Mouse (Mus musculus) layer of hippocampus, adult 2 months (tissue): ENCODE results near the gene Map3k4. TPM values are rescaled to one million over a fixed set of nuclear protein-coding genes. Genes with fewer than 3 reads are reported as not detected.
A peak's percentile ranks its signal among the peaks of the same experiment; 100 is the strongest.

Experiments used
- DNase-seq, 2 experiments: peaks; one replicate each; pipeline ENCODE4 v3.0.0; 2022; ENCODE audit warnings: low spot score in 2 of 2
- H3K27ac ChIP-seq: fragments of 200-600 bp; 2 replicates; pipeline ENCODE4 v1.8.1; 2022
- H3K4me3 ChIP-seq: fragments of 200-600 bp; 2 replicates; pipeline ENCODE4 v1.8.1; 2022; ENCODE audit warnings: mild to moderate bottlenecking
- CTCF ChIP-seq: fragments of 200-600 bp; conservative IDR thresholded peaks from 2 replicates; pipeline ENCODE4 v1.8.1; 2022; ENCODE audit warnings: antibody characterized with exemption, mild to moderate bottlenecking, moderate library complexity
- total RNA-seq, 2 experiments: library from RNA; stranded (reverse); gene quantifications; 2 replicates each; pipeline ENCODE4 v1.2.3; 2021

Map3k4 gene
- total RNA-seq, 2 experiments from 2014 or later, result 72.4 to 73.8 TPM

- Histone ChIP-seq H3K4me3 (no peak overlapping the region), H3K27ac (peak overlapping the region; percentile 11; the same call in 1 of the 2 replicates)
- DNase-seq, result no peak
- no peak for TF ChIP-seq CTCF
Observed at GRCm38 (mm10) chr17:12223682-12224081, 94.9 kb downstream of the Map3k4 start.

- peak in 1 of 2 experiments; percentile 41 for DNase-seq
Observed at GRCm38 (mm10) chr17:12221926-12222325, 96.7 kb downstream of the Map3k4 start.

GRCm38 (mm10) chr17:12216224-12216623 is 102.4 kb downstream of the Map3k4 start:
- no peak for DNase-seq

More at GRCm38 (mm10) chr17:12221926-12222325, 96.7 kb downstream of the Map3k4 start:
- Histone ChIP-seq H3K4me3 (no peak overlapping the region), H3K27ac (peak overlapping the region; percentile 53; the same call in 1 of the 2 replicates)
- TF ChIP-seq CTCF, result peak; percentile 10; the same call in 1 of the 2 replicates

GRCm38 (mm10) chr17:12213430-12213829 is 105.2 kb downstream of the Map3k4 start:
- TF ChIP-seq CTCF, result no peak
- Histone ChIP-seq H3K27ac (no peak overlapping the region), H3K4me3 (no peak overlapping the region)
- no peak for DNase-seq

More at GRCm38 (mm10) chr17:12216224-12216623, 102.4 kb downstream of the Map3k4 start:
- H3K4me3 ChIP-seq, result no peak overlapping the region
- no peak for TF ChIP-seq CTCF
- no peak overlapping the region for H3K27ac ChIP-seq

- DNase-seq, result peak in 1 of 2 experiments; percentile 58
- TF ChIP-seq CTCF, result no peak
- Histone ChIP-seq H3K27ac (peak overlapping the region; percentile 68; the same call in 1 of the 2 replicates), H3K4me3 (no peak overlapping the region)
Observed at GRCm38 (mm10) chr17:12212341-12212740, 106.3 kb downstream of the Map3k4 start.

GRCm38 (mm10) chr17:12211890-12212289 is 106.7 kb downstream of the Map3k4 start:
- H3K4me3 ChIP-seq, result no peak overlapping the region
- peak in 1 of 2 experiments; percentile 38 for DNase-seq
- TF ChIP-seq CTCF, result no peak
- H3K27ac ChIP-seq, result peak overlapping the region; percentile 68

- peak overlapping the region; percentile 68 for H3K27ac ChIP-seq
- H3K4me3 ChIP-seq, result no peak overlapping the region
- TF ChIP-seq CTCF, result peak; percentile 100
- peak; percentile 69 to 86 for DNase-seq
Observed at GRCm38 (mm10) chr17:12210544-12211132, 108.0 kb downstream of the Map3k4 start.

GRCm38 (mm10) chr17:12209481-12209880 is 109.1 kb downstream of the Map3k4 start:
- no peak overlapping the region for H3K4me3 ChIP-seq
- H3K27ac ChIP-seq, result 0 out of 2 replicates have a peak overlapping the region, but pooled peaks have one; percentile 18
- no peak for TF ChIP-seq CTCF
- no peak for DNase-seq

GRCm38 (mm10) chr17:12207022-12207548 is 111.5 kb downstream of the Map3k4 start:
- H3K4me3 ChIP-seq, result no peak overlapping the region
- peak overlapping the region; percentile 1; the same call in 1 of the 2 replicates for H3K27ac ChIP-seq
- no peak for TF ChIP-seq CTCF
- DNase-seq, result no peak

GRCm38 (mm10) chr17:12206248-12206647 is 112.3 kb downstream of the Map3k4 start:
- no peak for TF ChIP-seq CTCF
- DNase-seq, result no peak
- Histone ChIP-seq H3K27ac (peak overlapping the region; percentile 25; the same call in 1 of the 2 replicates), H3K4me3 (no peak overlapping the region)

- no peak for DNase-seq
- TF ChIP-seq CTCF, result no peak
- peak overlapping the region; percentile 25; the same call in 1 of the 2 replicates for H3K27ac ChIP-seq
- H3K4me3 ChIP-seq, result no peak overlapping the region
Observed at GRCm38 (mm10) chr17:12205694-12206075, 112.9 kb downstream of the Map3k4 start.

- TF ChIP-seq CTCF, result no peak
- DNase-seq, result no peak
- Histone ChIP-seq H3K27ac (peak overlapping the region; percentile 36; the same call in 1 of the 2 replicates), H3K4me3 (no peak overlapping the region)
Observed at GRCm38 (mm10) chr17:12205015-12205693, 113.4 kb downstream of the Map3k4 start.

- H3K27ac ChIP-seq, result peak overlapping the region; percentile 36; the same call in 1 of the 2 replicates
- DNase-seq, result no peak
- H3K4me3 ChIP-seq, result no peak overlapping the region
- no peak for TF ChIP-seq CTCF
Observed at GRCm38 (mm10) chr17:12204689-12205014, 113.9 kb downstream of the Map3k4 start.
